Mouse (Mus musculus): ENCODE data around the gene Celf5. TPM values are rescaled to one million over a fixed set of nuclear protein-coding genes. Genes with fewer than 3 reads are reported as not detected.
A peak's percentile ranks its signal among the peaks of the same experiment; 100 is the strongest.

Celf5 gene
- total RNA-seq, 2 experiments from 2014 or later: 3.5 to 4.2 TPM

- no peak for DNase-seq (ENCODE audit: low spot score in 2 of 2)
Observed at GRCm38 (mm10) chr10:81498316-81499249, 16.1 kb upstream of the Celf5 start.

GRCm38 (mm10) chr10:81497401-81498270, 15.1 kb upstream of the Celf5 start:
- DNase-seq (ENCODE audit: low spot score in 2 of 2): no peak

- no peak for DNase-seq (ENCODE audit: low spot score in 2 of 2)
Observed at GRCm38 (mm10) chr10:81496969-81497368, 14.5 kb upstream of the Celf5 start.

- DNase-seq (ENCODE audit: low spot score in 2 of 2): peak; percentile 90 to 93
Observed at GRCm38 (mm10) chr10:81496264-81496901, 13.9 kb upstream of the Celf5 start, which contains the start of gene Ncln. Ncln (minus strand) TSS chr10:81496392.

- no peak for DNase-seq (ENCODE audit: low spot score in 2 of 2)
Observed at GRCm38 (mm10) chr10:81495616-81496263, 13.2 kb upstream of the Celf5 start.

- DNase-seq (ENCODE audit: low spot score in 2 of 2): no peak
Observed at GRCm38 (mm10) chr10:81495151-81495550, 12.6 kb upstream of the Celf5 start.

- DNase-seq (ENCODE audit: low spot score in 2 of 2): no peak
Observed at GRCm38 (mm10) chr10:81494260-81495041, 11.9 kb upstream of the Celf5 start.

GRCm38 (mm10) chr10:81493601-81494220, 11.2 kb upstream of the Celf5 start:
- no peak for DNase-seq (ENCODE audit: low spot score in 2 of 2)

GRCm38 (mm10) chr10:81492606-81493240, 10.2 kb upstream of the Celf5 start:
- no peak for DNase-seq (ENCODE audit: low spot score in 2 of 2)

GRCm38 (mm10) chr10:81491018-81491417, 8.5 kb upstream of the Celf5 start:
- DNase-seq (ENCODE audit: low spot score in 2 of 2): no peak

GRCm38 (mm10) chr10:81489941-81490340, 7.4 kb upstream of the Celf5 start:
- no peak for DNase-seq (ENCODE audit: low spot score in 2 of 2)

- DNase-seq (ENCODE audit: low spot score in 2 of 2): no peak
Observed at GRCm38 (mm10) chr10:81488081-81488480, 5.6 kb upstream of the Celf5 start.

- no peak for DNase-seq (ENCODE audit: low spot score in 2 of 2)
Observed at GRCm38 (mm10) chr10:81486496-81486895, 4.0 kb upstream of the Celf5 start.

- DNase-seq (ENCODE audit: low spot score in 2 of 2): no peak
Observed at GRCm38 (mm10) chr10:81485479-81486018, 3.0 kb upstream of the Celf5 start.

GRCm38 (mm10) chr10:81485060-81485449, 2.5 kb upstream of the Celf5 start:
- DNase-seq (ENCODE audit: low spot score in 2 of 2): no peak

- no peak for DNase-seq (ENCODE audit: low spot score in 2 of 2)
Observed at GRCm38 (mm10) chr10:81484441-81485059, 2.0 kb upstream of the Celf5 start.

GRCm38 (mm10) chr10:81483983-81484382, 1.5 kb upstream of the Celf5 start:
- no peak for DNase-seq (ENCODE audit: low spot score in 2 of 2)

Measured in adrenal gland, postnatal 4 days (tissue).